Mouse (Mus musculus): ENCODE data around the gene Vamp8.
A peak's percentile ranks its signal among the peaks of the same experiment; 100 is the strongest.

Vamp8 gene

GRCm38 (mm10) chr6:72354025-72354424 is 36.5 kb downstream of the Vamp8 start:
- DNase-seq (ENCODE audit: low spot score in 2 of 2), result no peak

DNA sequence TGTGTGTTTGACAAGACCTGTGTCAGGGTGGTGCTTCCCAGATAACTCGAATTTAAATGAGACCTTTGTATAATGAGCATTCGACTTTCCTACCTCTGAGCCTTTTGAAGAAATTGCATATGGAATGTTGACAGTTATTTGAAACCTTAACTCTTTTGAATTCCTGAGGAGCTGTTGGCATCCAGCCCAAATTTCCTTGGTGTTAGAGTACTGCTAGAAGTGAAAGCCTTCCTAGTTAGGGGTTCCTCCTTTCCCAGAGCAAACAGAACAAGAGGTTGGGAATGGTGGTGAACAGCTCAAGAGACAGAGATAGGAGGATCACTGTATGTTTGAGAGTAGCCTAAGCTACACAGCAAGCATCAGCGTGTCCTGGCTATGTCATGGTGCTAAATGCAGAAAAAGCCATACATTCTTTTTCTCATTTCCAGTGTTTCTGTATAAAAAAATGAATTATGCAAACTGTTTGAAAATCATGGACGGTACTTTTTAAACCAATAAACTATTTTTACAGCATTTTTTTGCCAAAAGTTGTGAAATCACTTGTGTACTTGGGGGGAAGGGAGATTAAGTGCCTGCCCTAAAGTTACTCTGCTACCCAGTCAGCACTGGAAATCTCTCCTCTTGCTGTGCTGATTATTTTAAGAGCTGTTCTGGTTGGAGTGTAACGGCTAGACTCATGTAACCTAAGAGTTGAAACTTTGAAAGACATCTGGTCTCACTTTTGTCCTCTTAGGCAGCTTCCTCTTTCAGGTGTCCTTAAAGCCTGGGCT is 37.7 kb downstream of the Vamp8 start:
- no peak for DNase-seq (ENCODE audit: low spot score in 2 of 2)

DNA sequence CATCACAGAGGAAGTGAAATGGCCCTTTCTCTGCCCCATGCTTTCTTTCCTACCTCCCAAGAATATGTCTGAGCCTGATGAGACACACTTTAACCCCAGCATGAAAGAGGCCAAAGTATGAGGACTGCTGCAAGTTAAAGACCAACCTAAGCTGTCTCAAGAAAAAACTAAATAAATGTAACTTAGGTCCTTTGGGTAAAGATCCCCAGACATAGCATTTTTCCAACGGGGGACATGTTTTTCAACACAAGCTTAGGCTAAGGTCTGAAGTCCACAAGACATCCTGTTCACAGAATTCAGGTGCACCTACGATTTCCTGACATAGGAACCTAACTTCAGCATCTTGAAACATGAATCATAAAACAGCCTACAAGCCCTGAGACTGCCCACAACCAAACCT is 40.3 kb downstream of the Vamp8 start:
- DNase-seq (ENCODE audit: low spot score in 2 of 2), result no peak

DNA sequence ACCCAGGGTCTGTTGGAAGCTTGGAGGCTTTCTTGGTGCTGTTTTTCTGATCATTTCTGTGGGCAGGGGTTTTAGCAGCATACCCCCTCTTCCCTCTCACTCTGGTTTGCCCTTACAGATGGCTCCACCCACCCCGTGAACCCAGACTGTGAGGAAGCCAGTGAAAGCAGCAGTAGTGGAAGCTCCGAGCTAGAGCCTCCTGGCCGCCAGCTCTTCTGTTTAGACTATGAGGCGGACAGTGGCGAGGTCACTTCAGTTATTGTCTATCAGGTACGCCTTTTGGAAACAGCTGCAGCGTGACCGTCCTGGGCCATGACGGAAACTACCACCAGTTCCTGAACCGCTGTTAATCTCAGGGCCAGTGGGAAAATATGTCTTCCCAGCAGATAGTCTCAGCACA is 42.1 kb downstream of the Vamp8 start:
- DNase-seq (ENCODE audit: low spot score in 2 of 2), result no peak

GRCm38 (mm10) chr6:72347166-72347941 is 43.1 kb downstream of the Vamp8 start, which contains the start of gene 0610030E20Rik:
TSS of gene 0610030E20Rik (plus strand) at chr6:72347317.
- DNase-seq (ENCODE audit: low spot score in 2 of 2), result peak in 1 of 2 experiments; percentile 70

- DNase-seq (ENCODE audit: low spot score in 2 of 2), result no peak
Measured at GRCm38 (mm10) chr6:72346261-72346660, 44.2 kb downstream of the Vamp8 start.

GRCm38 (mm10) chr6:72345633-72346032 is 44.9 kb downstream of the Vamp8 start:
- DNase-seq (ENCODE audit: low spot score in 2 of 2), result no peak

DNA sequence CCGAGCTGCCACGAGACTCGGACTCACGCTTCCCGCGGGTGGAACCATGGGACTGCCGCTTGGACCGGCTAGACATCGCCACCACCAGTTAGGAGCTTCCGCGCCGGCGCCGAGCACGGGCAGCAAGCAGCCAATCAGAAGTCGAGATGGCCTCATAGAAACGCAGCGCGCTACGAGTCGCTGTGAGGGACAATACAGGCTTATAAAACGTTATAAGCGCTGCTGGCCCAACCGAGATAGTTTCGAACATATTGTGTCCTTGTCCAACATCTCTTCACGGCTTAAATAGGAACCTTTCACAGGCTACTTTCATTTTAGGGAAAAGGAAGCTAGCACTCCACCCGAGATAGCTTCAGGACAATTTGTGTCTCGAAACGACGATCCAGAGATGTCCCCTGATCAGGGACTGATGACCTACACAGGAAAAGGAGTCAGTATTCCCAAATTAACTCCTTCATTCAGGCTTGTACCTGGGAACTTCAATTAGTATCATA is 45.4 kb downstream of the Vamp8 start, which contains the start of gene Usp39:
Gene Usp39 (minus strand): TSS at position 111 of the 494 bp plus-strand sequence.
- peak; percentile 84 to 96 for DNase-seq (ENCODE audit: low spot score in 2 of 2)

DNA sequence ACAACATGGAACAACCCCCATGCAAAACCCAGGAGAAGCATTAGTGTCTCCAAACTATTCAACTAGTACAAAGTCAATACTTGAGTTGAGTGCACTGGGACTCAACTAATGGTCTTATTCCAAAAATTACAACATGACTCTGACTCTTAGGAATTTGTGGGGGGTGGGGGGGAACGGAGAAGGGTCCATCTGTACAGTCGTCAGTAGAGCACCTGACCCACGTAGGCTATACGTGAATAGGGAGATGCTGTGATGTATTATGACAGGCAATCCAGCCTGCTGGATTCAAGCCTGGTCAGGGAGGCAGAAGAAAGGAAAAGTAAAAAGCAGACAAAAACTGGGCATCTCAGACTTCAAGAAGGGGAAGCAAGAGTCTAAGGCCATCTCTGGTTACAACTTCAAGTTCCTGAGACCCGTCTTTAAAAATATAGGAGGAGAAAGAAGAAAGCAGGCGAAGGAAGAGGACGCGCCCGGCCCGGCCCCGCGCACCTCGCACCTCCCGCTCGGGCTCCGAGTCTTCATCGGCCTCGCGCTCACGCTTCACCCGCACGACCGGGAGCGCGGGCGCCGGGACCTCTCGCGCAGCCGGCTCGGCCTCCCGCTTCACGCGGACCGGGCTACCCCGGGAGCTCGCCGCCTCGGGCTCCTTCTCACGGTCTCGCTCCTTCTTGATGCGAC is 46.0 kb downstream of the Vamp8 start:
- no peak for DNase-seq (ENCODE audit: low spot score in 2 of 2)

DNA sequence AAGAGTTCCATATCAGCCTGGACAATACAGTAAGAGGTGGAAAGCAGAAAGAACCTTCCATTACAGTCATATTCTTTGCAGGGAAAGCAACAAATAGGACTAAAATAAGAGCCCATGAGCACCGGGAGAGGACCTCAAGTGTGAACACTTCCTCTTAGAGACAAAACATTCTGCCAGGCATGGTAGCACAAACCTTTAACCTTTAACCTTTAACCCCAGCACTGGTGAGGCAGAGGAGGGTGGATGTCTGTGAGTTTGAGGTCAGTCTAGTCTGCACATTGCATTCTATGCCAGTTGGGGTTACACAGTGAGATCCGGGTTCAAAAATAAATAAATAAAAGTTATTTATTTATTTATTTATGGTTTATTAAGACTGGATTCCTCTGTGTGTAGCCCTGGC is 50.0 kb downstream of the Vamp8 start:
- no peak for DNase-seq (ENCODE audit: low spot score in 2 of 2)
